Mouse (Mus musculus): ENCODE results near the gene Dmrt1. TPM values are rescaled to one million over a fixed set of nuclear protein-coding genes. Genes with fewer than 3 reads are reported as not detected.

Dmrt1 gene
- total and polyA plus RNA-seq, 3 experiments = 0.30 to 0.50 TPM; not detected in 1

GRCm38 (mm10) chr19:25564430-25564829 lies 59.0 kb downstream of the Dmrt1 start:
- dilution Hi-C loops (cut with MboI; ENCODE audit: extremely low pct_ligation_motif_present, extremely low pct_unique_long_range_greater_than_20kb, low sequenced_read_pairs) (no loop called here), in situ Hi-C loops (cut with MboI; ENCODE audit: low pct_ligation_motif_present, low pct_unique_long_range_greater_than_20kb, low sequenced_read_pairs) (no loop called here)
- Histone ChIP-seq H3K4me1 (ENCODE audit: control insufficient read depth in 1 of 2, insufficient read depth in 2 of 2) (no peaks in the 10 kb centered on the region), H3K4me2 (ENCODE audit: insufficient read depth, low read depth, poor library complexity, severe bottlenecking) (no peak overlapping the region), H3K27ac (ENCODE audit: insufficient read depth, low read depth) (no peak overlapping the region), H3K9me3 (replicated peaks; ENCODE audit: low read length) (peaks cover 2% of the 10 kb centered on the region), H3K36me3 (replicated peaks in 1 of 2; ENCODE audit: control insufficient read depth in 1 of 2, insufficient read depth in 1 of 2, low read length in 1 of 2) (no peaks in the 10 kb centered on the region), H3K9ac (ENCODE audit: insufficient read depth, low read depth) (no peak overlapping the region), H3K4me3 (replicated peaks in 1 of 3; ENCODE audit: low read depth in 2 of 3, low read length in 2 of 3, poor library complexity in 1 of 3) (no peak overlapping the region), H3K79me2 (replicated peaks; ENCODE audit: control insufficient read depth, extremely low read depth, insufficient read depth, poor library complexity, severe bottlenecking) (no peaks in the 10 kb centered on the region), H3K27me3 (replicated peaks) (no peaks in the 10 kb centered on the region)
- TF ChIP-seq MAFK (IDR thresholded peaks at IDR 0.05; ENCODE audit: insufficient replicate concordance, low read length) (no peak), MEF2A (IDR thresholded peaks at IDR 0.05; ENCODE audit: borderline replicate concordance, low read depth, low read length) (no peak), ZC3H11A (IDR thresholded peaks at IDR 0.05; ENCODE audit: low read depth, low read length) (no peak), HCFC1 (IDR thresholded peaks at IDR 0.05; ENCODE audit: low read depth, low read length) (no peak), EP300 (IDR thresholded peaks at IDR 0.05; ENCODE audit: low read length) (no peak), ZMIZ1 (IDR thresholded peaks at IDR 0.05; ENCODE audit: low read depth, low read length) (no peak), POLR2AphosphoS2 (IDR thresholded peaks at IDR 0.05; ENCODE audit: low read depth, low read length) (no peak), CTCF (conservative IDR thresholded peaks at IDR 0.05 in 1 of 2, IDR thresholded peaks at IDR 0.05 in 1 of 2; ENCODE audit: low read depth in 2 of 2, low read length in 2 of 2) (no peak), ELF1 (IDR thresholded peaks at IDR 0.05; ENCODE audit: low read depth, low read length) (no peak), SMC3 (IDR thresholded peaks at IDR 0.05; ENCODE audit: low read depth, low read length) (no peak), CHD2 (IDR thresholded peaks at IDR 0.05; ENCODE audit: low read length) (no peak)
- DNase-seq (ENCODE audit: extremely low read depth) = no peak

DNA sequence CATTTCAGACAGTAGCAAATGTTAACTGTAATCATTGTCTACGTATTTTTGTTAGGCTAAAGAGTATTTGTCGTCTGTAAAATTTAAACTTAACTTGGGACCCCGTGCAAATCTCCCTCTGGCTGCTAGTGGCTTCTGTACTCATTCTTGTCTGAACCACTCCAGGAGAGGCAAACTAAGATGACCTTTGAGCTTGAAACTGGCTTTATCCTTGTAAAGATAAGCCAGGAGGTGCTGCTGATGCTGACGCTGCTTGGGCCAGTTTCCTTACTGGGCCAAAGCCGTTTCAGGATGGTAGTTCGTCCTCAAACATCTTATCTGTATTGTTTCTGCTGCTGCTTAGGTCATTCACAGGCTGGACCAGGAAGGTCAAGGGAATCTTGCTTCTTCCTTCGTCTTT lies 64.4 kb downstream of the Dmrt1 start:
- dilution Hi-C loops (cut with MboI; ENCODE audit: extremely low pct_ligation_motif_present, extremely low pct_unique_long_range_greater_than_20kb, low sequenced_read_pairs) = no loop called here
- DNase-seq (ENCODE audit: extremely low read depth) = no peak
- Histone ChIP-seq H3K79me2 (replicated peaks; ENCODE audit: control insufficient read depth, extremely low read depth, insufficient read depth, poor library complexity, severe bottlenecking) (no peaks in the 10 kb centered on the region), H3K9ac (ENCODE audit: insufficient read depth, low read depth) (no peak overlapping the region), H3K9me3 (replicated peaks; ENCODE audit: low read length) (no peaks in the 10 kb centered on the region), H3K4me1 (ENCODE audit: control insufficient read depth in 1 of 2, insufficient read depth in 2 of 2) (no peaks in the 10 kb centered on the region), H3K27me3 (replicated peaks) (no peaks in the 10 kb centered on the region), H3K36me3 (replicated peaks in 1 of 2; ENCODE audit: control insufficient read depth in 1 of 2, insufficient read depth in 1 of 2, low read length in 1 of 2) (no peaks in the 10 kb centered on the region), H3K4me2 (ENCODE audit: insufficient read depth, low read depth, poor library complexity, severe bottlenecking) (no peak overlapping the region), H3K27ac (ENCODE audit: insufficient read depth, low read depth) (no peak overlapping the region), H3K4me3 (replicated peaks in 1 of 3; ENCODE audit: low read depth in 2 of 3, low read length in 2 of 3, poor library complexity in 1 of 3) (no peak overlapping the region)
- in situ Hi-C loops (cut with MboI; ENCODE audit: low pct_ligation_motif_present, low pct_unique_long_range_greater_than_20kb, low sequenced_read_pairs) = no loop called here
- no peak for TF ChIP-seq MAFK (IDR thresholded peaks at IDR 0.05; ENCODE audit: insufficient replicate concordance, low read length)
- no peak for TF ChIP-seq USF1 (IDR thresholded peaks at IDR 0.05; ENCODE audit: low read depth, low read length)
- no peak for TF ChIP-seq CTCF (conservative IDR thresholded peaks at IDR 0.05 in 1 of 2, IDR thresholded peaks at IDR 0.05 in 1 of 2; ENCODE audit: low read depth in 2 of 2, low read length in 2 of 2)
- no peak for TF ChIP-seq RCOR1 (conservative IDR thresholded peaks at IDR 0.05; ENCODE audit: low read depth, low read length)
- no peak for TF ChIP-seq ZNF384 (IDR thresholded peaks at IDR 0.05; ENCODE audit: low read depth, low read length)

- Histone ChIP-seq H3K27me3 (replicated peaks) (no peaks in the 10 kb centered on the region), H3K79me2 (replicated peaks; ENCODE audit: control insufficient read depth, extremely low read depth, insufficient read depth, poor library complexity, severe bottlenecking) (no peaks in the 10 kb centered on the region), H3K27ac (ENCODE audit: insufficient read depth, low read depth) (no peak overlapping the region), H3K4me2 (ENCODE audit: insufficient read depth, low read depth, poor library complexity, severe bottlenecking) (no peak overlapping the region), H3K4me3 (replicated peaks in 1 of 3; ENCODE audit: low read depth in 2 of 3, low read length in 2 of 3, poor library complexity in 1 of 3) (no peak overlapping the region), H3K9me3 (replicated peaks; ENCODE audit: low read length) (no peaks in the 10 kb centered on the region), H3K9ac (ENCODE audit: insufficient read depth, low read depth) (no peak overlapping the region), H3K4me1 (ENCODE audit: control insufficient read depth in 1 of 2, insufficient read depth in 2 of 2) (no peaks in the 10 kb centered on the region), H3K36me3 (replicated peaks in 1 of 2; ENCODE audit: control insufficient read depth in 1 of 2, insufficient read depth in 1 of 2, low read length in 1 of 2) (no peaks in the 10 kb centered on the region)
- DNase-seq (ENCODE audit: extremely low read depth) = no peak
- dilution Hi-C loops (cut with MboI; ENCODE audit: extremely low pct_ligation_motif_present, extremely low pct_unique_long_range_greater_than_20kb, low sequenced_read_pairs) (no loop called here), in situ Hi-C loops (cut with MboI; ENCODE audit: low pct_ligation_motif_present, low pct_unique_long_range_greater_than_20kb, low sequenced_read_pairs) (no loop called here)
- no peak for TF ChIP-seq MAX (IDR thresholded peaks at IDR 0.05; ENCODE audit: low read length)
- no peak for TF ChIP-seq ZNF384 (IDR thresholded peaks at IDR 0.05; ENCODE audit: low read depth, low read length)
- TF ChIP-seq ELF1 (IDR thresholded peaks at IDR 0.05; ENCODE audit: low read depth, low read length) = no peak
- TF ChIP-seq RCOR1 (conservative IDR thresholded peaks at IDR 0.05; ENCODE audit: low read depth, low read length) = no peak
- TF ChIP-seq JUND (conservative IDR thresholded peaks at IDR 0.05; ENCODE audit: low read depth, low read length) = no peak
- no peak for TF ChIP-seq CTCF (conservative IDR thresholded peaks at IDR 0.05 in 1 of 2, IDR thresholded peaks at IDR 0.05 in 1 of 2; ENCODE audit: low read depth in 2 of 2, low read length in 2 of 2)
- no peak for TF ChIP-seq TCF12 (IDR thresholded peaks at IDR 0.05; ENCODE audit: low read depth, low read length)
Observed at GRCm38 (mm10) chr19:25574431-25574830, 69.0 kb downstream of the Dmrt1 start.
